Comparison of ENCODE assay signal across 8 mouse cellular contexts in the genomic region with DNA sequence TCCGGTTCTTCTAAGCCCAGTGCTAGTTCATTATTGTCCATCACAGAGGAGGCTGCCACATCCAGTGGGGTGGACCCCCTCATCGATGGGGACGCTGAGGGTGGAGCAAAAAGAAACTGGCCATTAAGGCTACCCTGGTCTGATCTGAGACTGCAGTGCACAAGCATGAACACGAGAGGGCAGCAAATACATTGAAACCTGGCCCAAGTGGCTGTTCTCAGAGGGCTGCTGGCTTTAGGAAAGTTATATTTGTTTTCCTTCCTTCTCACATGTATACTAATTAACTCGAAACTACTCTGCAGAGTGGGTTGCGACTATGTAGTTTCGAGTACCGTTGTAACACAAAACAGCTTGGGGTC.
DNase-seq lines count a peak whose midpoint lies in the region; ATAC-seq and TF ChIP-seq lines count a peak whose summit lies in the region.

No protein-coding gene starts in this region.

- TF ChIP-seq EP300 in heart, adult 2 months (IDR thresholded peaks at IDR 0.05; ENCODE audit: insufficient read depth, low read depth, low read length) = no peak

- no peak overlapping the region for H3K4me3 ChIP-seq in heart, adult 2 months
- H3K4me3 ChIP-seq in heart, embryonic 10.5 days = no peak overlapping the region
- H3K4me3 ChIP-seq in forebrain, embryonic 13.5 days = no peak overlapping the region
- H3K4me3 ChIP-seq in hindbrain, embryonic 11.5 days (ENCODE audit: low read depth, low read length) = no peak overlapping the region

- intact Hi-C loops in heart, adult 2 months (cut with DNase I) = loop anchor here (1.0 to 10.0 kb wide), 2 partner anchors 434 to 635 kb away; no protein-coding TSS in a partner anchor

- no peaks in the 10 kb centered on the region for H3K4me1 ChIP-seq in heart, adult 2 months (ENCODE audit: control insufficient read depth, insufficient read depth, low read length)
- no peaks in the 10 kb centered on the region for H3K4me1 ChIP-seq in heart, embryonic 10.5 days
- no peaks in the 10 kb centered on the region for H3K4me1 ChIP-seq in forebrain, embryonic 13.5 days
- H3K4me1 ChIP-seq in hindbrain, embryonic 11.5 days (replicated peaks; ENCODE audit: control insufficient read depth, insufficient read depth, low read length) = no peaks in the 10 kb centered on the region

- peak; percentile 22 to 54 for DNase-seq in heart, adult 2 months
- DNase-seq in heart, embryonic 10.5 days (ENCODE audit: low spot score) = no peak
- DNase-seq in c-Kit-positive CD71-positive TER-119-positive erythroid progenitor cells, embryonic 14.5 days (ENCODE audit: low spot score) = peak; percentile 8
- DNase-seq in hindbrain, embryonic 11.5 days (ENCODE audit: low spot score) = peak; percentile 82
- peak; percentile 48 for DNase-seq in layer of hippocampus, adult 9-10 months (ENCODE audit: low spot score)
- peak; percentile 30 to 67 for DNase-seq in lung, postnatal 4 days
- peak; percentile 61 to 78 for DNase-seq in right cerebral cortex, postnatal 10 days (ENCODE audit: low spot score in 2 of 2)

- H3K27me3 ChIP-seq in heart, adult 2 months (ENCODE audit: control insufficient read depth, insufficient read depth, low read length) = no peaks in the 10 kb centered on the region
- H3K27me3 ChIP-seq in heart, embryonic 10.5 days (ENCODE audit: insufficient read depth, poor library complexity, severe bottlenecking) = no peaks in the 10 kb centered on the region
- no peaks in the 10 kb centered on the region for H3K27me3 ChIP-seq in forebrain, embryonic 13.5 days
- no peaks in the 10 kb centered on the region for H3K27me3 ChIP-seq in hindbrain, embryonic 11.5 days (ENCODE audit: control insufficient read depth, insufficient read depth, low read length)

- H3K79me2 ChIP-seq in heart, adult 2 months (replicated peaks; ENCODE audit: control insufficient read depth, insufficient read depth, low read length) = no peaks in the 10 kb centered on the region

- 13% methylated on average over 8 of the region's 8 CpGs for WGBS in heart, adult 2 months
- 16% methylated on average over 8 of the region's 8 CpGs for WGBS in heart, embryonic 10.5 days
- WGBS in forebrain, embryonic 13.5 days = 13% methylated on average over 8 of the region's 8 CpGs
- 17% methylated on average over 8 of the region's 8 CpGs for WGBS in hindbrain, embryonic 11.5 days

- H3K9me3 ChIP-seq in heart, embryonic 10.5 days = no peaks in the 10 kb centered on the region
- H3K9me3 ChIP-seq in forebrain, embryonic 13.5 days (replicated peaks) = no peaks in the 10 kb centered on the region
- no peaks in the 10 kb centered on the region for H3K9me3 ChIP-seq in hindbrain, embryonic 11.5 days (ENCODE audit: control insufficient read depth, low read length)

- TF ChIP-seq POLR2A in heart, adult 2 months (IDR thresholded peaks at IDR 0.05; ENCODE audit: insufficient read depth, low read depth, low read length) = no peak

- H3K4me2 ChIP-seq in forebrain, embryonic 13.5 days = no peak overlapping the region
- no peak overlapping the region for H3K4me2 ChIP-seq in hindbrain, embryonic 11.5 days (replicated peaks; ENCODE audit: low read depth, low read length)

- H3K36me3 ChIP-seq in heart, adult 2 months (ENCODE audit: control insufficient read depth, insufficient read depth, low read length) = no peaks in the 10 kb centered on the region
- H3K36me3 ChIP-seq in heart, embryonic 10.5 days = no peaks in the 10 kb centered on the region
- H3K36me3 ChIP-seq in forebrain, embryonic 13.5 days (ENCODE audit: poor library complexity, severe bottlenecking) = no peaks in the 10 kb centered on the region
- H3K36me3 ChIP-seq in hindbrain, embryonic 11.5 days (ENCODE audit: control insufficient read depth, insufficient read depth, low read length) = no peaks in the 10 kb centered on the region

- peak; percentile 83 for TF ChIP-seq CTCF in heart, adult 2 months (IDR thresholded peaks at IDR 0.05)

- ATAC-seq in forebrain, embryonic 13.5 days = peak; percentile 87
- peak; percentile 79 for ATAC-seq in hindbrain, embryonic 11.5 days (ENCODE audit: low FRiP score)

- no peak overlapping the region for H3K27ac ChIP-seq in heart, adult 2 months
- no peak overlapping the region for H3K27ac ChIP-seq in heart, embryonic 10.5 days
- no peak overlapping the region for H3K27ac ChIP-seq in forebrain, embryonic 13.5 days
- no peak overlapping the region for H3K27ac ChIP-seq in hindbrain, embryonic 11.5 days (ENCODE audit: low read depth, low read length)

- no peak overlapping the region for H3K9ac ChIP-seq in heart, adult 2 months (ENCODE audit: low read depth, low read length)
- no peak overlapping the region for H3K9ac ChIP-seq in forebrain, embryonic 13.5 days
- no peak overlapping the region for H3K9ac ChIP-seq in hindbrain, embryonic 11.5 days (ENCODE audit: low read depth, low read length)
